Mouse (Mus musculus): Measurements from ENCODE around the gene Myt1l. TPM values are rescaled to one million over a fixed set of nuclear protein-coding genes. Genes with fewer than 3 reads are reported as not detected.
A peak's percentile ranks its signal among the peaks of the same experiment; 100 is the strongest.

The Myt1l gene
- polyA plus RNA-seq, 1 experiment from 2014 or later: 96.6 TPM

GRCm38 (mm10) chr12:29634509-29634908 is 106.3 kb downstream of the Myt1l start:
- Histone ChIP-seq H3K4me3 (ENCODE audit: low read depth, low read length) (no peak overlapping the region), H3K36me3 (ENCODE audit: control insufficient read depth, insufficient read depth, low read length) (no peaks in the 10 kb centered on the region), H3K27me3 (replicated peaks; ENCODE audit: control insufficient read depth, insufficient read depth, low read length) (no peaks in the 10 kb centered on the region), H3K9ac (ENCODE audit: low read length) (no peak overlapping the region), H3K27ac (ENCODE audit: low read depth, low read length) (no peak overlapping the region), H3K4me2 (ENCODE audit: low read length) (no peak overlapping the region), H3K4me1 (ENCODE audit: control insufficient read depth, insufficient read depth, low read length) (peaks cover 8% of the 10 kb centered on the region), H3K9me3 (replicated peaks; ENCODE audit: control insufficient read depth, low read length) (no peaks in the 10 kb centered on the region)
- ATAC-seq (no peak), DNase-seq (ENCODE audit: low spot score) (no peak)
- 80% methylated on average over 2 of the region's 2 CpGs for WGBS

DNA sequence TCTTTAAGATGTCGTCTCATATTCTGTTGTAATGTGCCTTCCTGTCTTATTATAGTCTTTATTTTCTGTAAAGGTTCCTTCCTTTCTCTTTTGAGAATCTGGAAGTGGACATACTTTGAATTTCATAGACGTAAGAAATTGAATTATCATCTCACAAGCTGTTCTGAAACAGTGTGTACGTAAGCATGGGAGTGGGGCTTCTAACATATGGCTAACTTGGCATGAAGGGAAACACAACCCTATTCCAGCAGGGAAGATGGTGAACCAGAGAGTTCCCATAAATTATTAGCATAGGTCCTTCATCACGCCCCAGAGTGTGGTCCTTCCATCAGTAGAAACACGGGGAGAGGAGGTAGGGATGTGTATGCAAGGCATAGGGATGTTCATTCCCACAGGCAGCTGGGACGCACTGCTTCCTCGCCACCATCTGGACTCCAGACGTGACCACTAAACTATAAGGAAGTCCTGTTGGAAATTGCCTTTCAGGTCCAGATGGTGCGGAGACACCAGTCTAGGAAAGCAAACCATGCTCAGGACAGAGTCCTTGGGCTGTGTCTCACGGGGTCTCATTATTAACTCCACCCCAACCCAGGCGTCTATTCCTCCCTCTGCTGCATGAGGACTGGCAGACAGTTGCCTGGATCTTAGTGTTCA is 111.5 kb downstream of the Myt1l start:
- Histone ChIP-seq H3K4me3 (ENCODE audit: low read depth, low read length) (no peak overlapping the region), H3K9ac (ENCODE audit: low read length) (no peak overlapping the region), H3K36me3 (ENCODE audit: control insufficient read depth, insufficient read depth, low read length) (peaks cover 5% of the 10 kb centered on the region; the same call in 1 of the 2 replicates), H3K4me2 (ENCODE audit: low read length) (no peak overlapping the region), H3K9me3 (replicated peaks; ENCODE audit: control insufficient read depth, low read length) (no peaks in the 10 kb centered on the region), H3K4me1 (ENCODE audit: control insufficient read depth, insufficient read depth, low read length) (peaks cover 12% of the 10 kb centered on the region), H3K27me3 (replicated peaks; ENCODE audit: control insufficient read depth, insufficient read depth, low read length) (no peaks in the 10 kb centered on the region), H3K27ac (ENCODE audit: low read depth, low read length) (peak overlapping the region; percentile 76)
- ATAC-seq (peak; percentile 70), DNase-seq (ENCODE audit: low spot score) (peak; percentile 66)
- 64% methylated on average over 11 of the region's 11 CpGs for WGBS

GRCm38 (mm10) chr12:29640201-29640600 is 112.0 kb downstream of the Myt1l start:
- H3K9me3 ChIP-seq (replicated peaks; ENCODE audit: control insufficient read depth, low read length): no peaks in the 10 kb centered on the region
- peaks cover 15% of the 10 kb centered on the region for H3K4me1 ChIP-seq (ENCODE audit: control insufficient read depth, insufficient read depth, low read length)
- peak overlapping the region; percentile 76 for H3K27ac ChIP-seq (ENCODE audit: low read depth, low read length)
- no peak overlapping the region for H3K4me3 ChIP-seq (ENCODE audit: low read depth, low read length)
- WGBS: 34% methylated on average over 1 of the region's 1 CpGs
- peaks cover 5% of the 10 kb centered on the region; the same call in 1 of the 2 replicates for H3K36me3 ChIP-seq (ENCODE audit: control insufficient read depth, insufficient read depth, low read length)
- DNase-seq (ENCODE audit: low spot score) (no peak), ATAC-seq (0 out of 2 replicates have a peak, but pooled peaks have one; percentile 17)
- no peak overlapping the region for H3K4me2 ChIP-seq (ENCODE audit: low read length)
- no peak overlapping the region for H3K9ac ChIP-seq (ENCODE audit: low read length)
- no peaks in the 10 kb centered on the region for H3K27me3 ChIP-seq (replicated peaks; ENCODE audit: control insufficient read depth, insufficient read depth, low read length)

DNA sequence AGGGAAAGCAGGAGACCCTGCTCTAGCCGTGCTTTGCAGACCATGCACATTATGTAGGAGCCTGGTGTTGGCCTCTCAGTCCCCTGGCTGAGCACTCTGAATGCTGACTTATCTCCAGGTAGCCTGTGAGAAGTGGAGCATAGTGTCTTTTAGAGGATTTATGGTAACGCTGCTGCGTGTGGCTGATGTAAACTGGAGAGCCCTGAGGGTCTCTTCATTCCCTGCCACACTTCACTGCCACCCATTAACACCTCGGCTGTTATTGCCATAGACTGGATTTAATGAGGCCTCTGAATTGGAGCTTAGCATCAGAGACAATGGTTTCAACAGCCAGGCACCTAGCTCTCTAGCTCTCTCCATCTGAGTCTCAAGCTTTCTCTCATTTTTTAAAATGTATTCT is 114.7 kb downstream of the Myt1l start:
- ATAC-seq: peak; percentile 64; the same call in 1 of the 2 replicates
- WGBS: 1% methylated on average over 4 of the region's 4 CpGs

DNA sequence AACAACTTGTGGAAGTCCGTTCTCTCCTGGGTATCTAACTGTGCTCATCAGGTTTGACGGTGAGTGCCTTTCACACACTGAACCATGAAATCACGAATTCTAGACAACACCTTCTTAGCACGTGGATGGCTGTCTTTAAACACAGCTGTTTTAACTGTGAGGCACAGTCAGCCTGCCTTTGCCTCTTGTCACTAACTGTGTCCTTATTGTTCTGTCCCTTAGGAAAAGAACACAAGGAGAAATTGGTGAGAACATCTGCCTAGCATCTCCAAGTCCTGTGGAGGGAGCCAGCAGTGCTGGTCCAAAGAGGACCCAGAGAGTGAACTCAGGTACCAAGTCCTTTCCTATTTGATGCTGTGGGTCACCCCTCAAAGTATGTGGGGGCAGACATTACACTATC is 115.9 kb downstream of the Myt1l start:
- no peak for DNase-seq (ENCODE audit: low spot score)
- H3K27me3 ChIP-seq (replicated peaks; ENCODE audit: control insufficient read depth, insufficient read depth, low read length): no peaks in the 10 kb centered on the region
- peaks cover 10% of the 10 kb centered on the region; the same call in 1 of the 2 replicates for H3K36me3 ChIP-seq (ENCODE audit: control insufficient read depth, insufficient read depth, low read length)
- H3K4me3 ChIP-seq (ENCODE audit: low read depth, low read length): no peak overlapping the region
- no peak overlapping the region for H3K9ac ChIP-seq (ENCODE audit: low read length)
- no peaks in the 10 kb centered on the region for H3K9me3 ChIP-seq (replicated peaks; ENCODE audit: control insufficient read depth, low read length)
- ATAC-seq: no peak
- WGBS: 78% methylated on average over 4 of the region's 4 CpGs
- H3K4me2 ChIP-seq (ENCODE audit: low read length): no peak overlapping the region
- no peak overlapping the region for H3K27ac ChIP-seq (ENCODE audit: low read depth, low read length)
- peaks cover 15% of the 10 kb centered on the region for H3K4me1 ChIP-seq (ENCODE audit: control insufficient read depth, insufficient read depth, low read length)

More for the DNA sequence above, 114.7 kb downstream of the Myt1l start:
- peaks cover 10% of the 10 kb centered on the region; the same call in 1 of the 2 replicates for H3K36me3 ChIP-seq (ENCODE audit: control insufficient read depth, insufficient read depth, low read length)
- no peak overlapping the region for H3K4me2 ChIP-seq (ENCODE audit: low read length)
- H3K4me1 ChIP-seq (ENCODE audit: control insufficient read depth, insufficient read depth, low read length): peaks cover 15% of the 10 kb centered on the region
- H3K27me3 ChIP-seq (replicated peaks; ENCODE audit: control insufficient read depth, insufficient read depth, low read length): no peaks in the 10 kb centered on the region
- H3K4me3 ChIP-seq (ENCODE audit: low read depth, low read length): no peak overlapping the region
- no peaks in the 10 kb centered on the region for H3K9me3 ChIP-seq (replicated peaks; ENCODE audit: control insufficient read depth, low read length)
- H3K27ac ChIP-seq (ENCODE audit: low read depth, low read length): peak overlapping the region; percentile 79
- DNase-seq (ENCODE audit: low spot score): peak; percentile 77
- H3K9ac ChIP-seq (ENCODE audit: low read length): no peak overlapping the region; the same call in 1 of the 2 replicates

DNA sequence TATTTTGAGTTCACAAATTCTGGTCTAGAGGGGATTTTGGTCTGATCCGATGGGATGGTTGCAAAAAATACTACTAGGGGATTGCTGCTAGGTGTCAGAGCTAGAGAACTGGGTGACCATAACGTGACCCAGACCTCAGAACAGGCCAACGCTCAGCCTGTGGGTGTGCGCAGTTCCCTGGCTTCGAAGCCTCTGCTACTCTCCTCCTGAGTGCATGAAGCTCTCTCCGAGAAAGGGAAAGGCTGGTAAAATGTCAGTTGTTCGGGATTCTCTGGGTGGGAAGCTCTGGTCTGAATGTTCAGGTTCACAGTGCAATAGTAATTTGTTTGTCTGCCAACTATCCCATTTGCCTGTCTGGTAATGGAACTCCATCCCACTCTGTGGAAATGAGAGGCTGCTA is 116.5 kb downstream of the Myt1l start:
- H3K27me3 ChIP-seq (replicated peaks; ENCODE audit: control insufficient read depth, insufficient read depth, low read length): no peaks in the 10 kb centered on the region
- H3K27ac ChIP-seq (ENCODE audit: low read depth, low read length): no peak overlapping the region
- H3K9me3 ChIP-seq (replicated peaks; ENCODE audit: control insufficient read depth, low read length): no peaks in the 10 kb centered on the region
- H3K9ac ChIP-seq (ENCODE audit: low read length): no peak overlapping the region
- peaks cover 16% of the 10 kb centered on the region for H3K4me1 ChIP-seq (ENCODE audit: control insufficient read depth, insufficient read depth, low read length)
- WGBS: 88% methylated on average over 7 of the region's 7 CpGs
- no peak overlapping the region for H3K4me2 ChIP-seq (ENCODE audit: low read length)
- no peak for ATAC-seq
- no peak for DNase-seq (ENCODE audit: low spot score)
- H3K4me3 ChIP-seq (ENCODE audit: low read depth, low read length): no peak overlapping the region
- peaks cover 10% of the 10 kb centered on the region; the same call in 1 of the 2 replicates for H3K36me3 ChIP-seq (ENCODE audit: control insufficient read depth, insufficient read depth, low read length)

- no peak overlapping the region; the same call in 1 of the 2 replicates for H3K9ac ChIP-seq (ENCODE audit: low read length)
- peak; percentile 39 for DNase-seq (ENCODE audit: low spot score)
- ATAC-seq: peak; percentile 72
- H3K4me2 ChIP-seq (ENCODE audit: low read length): no peak overlapping the region
- no peaks in the 10 kb centered on the region for H3K9me3 ChIP-seq (replicated peaks; ENCODE audit: control insufficient read depth, low read length)
- peak overlapping the region; percentile 76 for H3K27ac ChIP-seq (ENCODE audit: low read depth, low read length)
- WGBS: 67% methylated on average over 10 of the region's 10 CpGs
- H3K4me3 ChIP-seq (ENCODE audit: low read depth, low read length): no peak overlapping the region
- H3K36me3 ChIP-seq (ENCODE audit: control insufficient read depth, insufficient read depth, low read length): peaks cover 5% of the 10 kb centered on the region; the same call in 1 of the 2 replicates
- peaks cover 16% of the 10 kb centered on the region for H3K4me1 ChIP-seq (ENCODE audit: control insufficient read depth, insufficient read depth, low read length)
- no peaks in the 10 kb centered on the region for H3K27me3 ChIP-seq (replicated peaks; ENCODE audit: control insufficient read depth, insufficient read depth, low read length)
Measured at GRCm38 (mm10) chr12:29649510-29650152, 121.4 kb downstream of the Myt1l start.

DNA sequence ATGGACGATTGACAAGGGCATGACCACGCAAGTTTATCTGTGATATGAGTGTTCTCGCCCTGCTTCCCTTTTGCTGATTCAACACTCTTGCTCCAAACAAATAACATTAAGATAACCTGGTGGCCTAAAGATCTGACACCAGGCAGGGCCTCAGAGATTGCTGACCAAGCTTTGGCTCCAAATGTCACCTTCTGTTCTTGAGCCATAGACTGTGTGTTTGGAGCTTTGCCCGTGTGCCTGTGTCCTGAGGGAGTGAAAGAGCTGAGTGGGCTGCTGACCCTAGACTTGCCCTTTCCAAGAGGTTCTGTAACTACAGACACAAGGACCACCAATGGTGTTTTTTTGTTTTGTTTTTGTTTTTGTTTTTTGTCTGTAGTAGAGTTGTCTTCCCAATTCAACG is 124.3 kb downstream of the Myt1l start:
- Histone ChIP-seq H3K27ac (ENCODE audit: low read depth, low read length) (no peak overlapping the region), H3K9me3 (replicated peaks; ENCODE audit: control insufficient read depth, low read length) (no peaks in the 10 kb centered on the region), H3K27me3 (replicated peaks; ENCODE audit: control insufficient read depth, insufficient read depth, low read length) (no peaks in the 10 kb centered on the region), H3K36me3 (ENCODE audit: control insufficient read depth, insufficient read depth, low read length) (no peaks in the 10 kb centered on the region), H3K4me2 (ENCODE audit: low read length) (no peak overlapping the region), H3K4me1 (ENCODE audit: control insufficient read depth, insufficient read depth, low read length) (peaks cover 37% of the 10 kb centered on the region), H3K4me3 (ENCODE audit: low read depth, low read length) (no peak overlapping the region), H3K9ac (ENCODE audit: low read length) (no peak overlapping the region)
- ATAC-seq (no peak), DNase-seq (ENCODE audit: low spot score) (no peak)
- WGBS: 92% methylated on average over 5 of the region's 5 CpGs

DNA sequence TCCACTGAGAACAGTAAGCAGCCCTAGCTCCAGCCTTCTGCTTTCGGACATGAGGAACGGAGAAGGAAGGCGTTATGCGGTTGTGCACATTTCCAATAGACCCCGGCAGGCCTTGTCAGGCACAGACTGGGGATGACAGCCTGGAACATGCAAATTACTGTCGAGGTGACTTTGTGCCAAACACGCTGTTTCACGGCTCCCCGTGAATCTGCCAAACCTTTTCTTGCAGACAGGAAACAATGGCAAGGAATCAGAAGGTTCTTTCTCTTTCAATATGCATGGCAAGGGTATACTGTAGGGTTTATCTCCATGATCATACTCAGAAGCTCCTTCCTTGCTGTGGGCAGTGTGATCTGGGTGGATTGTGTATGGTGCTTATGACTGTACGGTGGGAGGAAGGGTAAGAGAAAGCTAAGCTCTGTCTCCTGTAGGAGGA is 127.0 kb downstream of the Myt1l start:
- H3K9me3 ChIP-seq (replicated peaks; ENCODE audit: control insufficient read depth, low read length): no peaks in the 10 kb centered on the region
- no peak overlapping the region for H3K4me2 ChIP-seq (ENCODE audit: low read length)
- peaks cover 34% of the 10 kb centered on the region for H3K4me1 ChIP-seq (ENCODE audit: control insufficient read depth, insufficient read depth, low read length)
- DNase-seq (ENCODE audit: low spot score) (peak; percentile 77), ATAC-seq (peak; percentile 79; the same call in 1 of the 2 replicates)
- no peaks in the 10 kb centered on the region for H3K36me3 ChIP-seq (ENCODE audit: control insufficient read depth, insufficient read depth, low read length)
- H3K9ac ChIP-seq (ENCODE audit: low read length): peak overlapping the region; percentile 46
- WGBS: 56% methylated on average over 10 of the region's 10 CpGs
- H3K4me3 ChIP-seq (ENCODE audit: low read depth, low read length): no peak overlapping the region
- peak overlapping the region; percentile 90 for H3K27ac ChIP-seq (ENCODE audit: low read depth, low read length)
- no peaks in the 10 kb centered on the region for H3K27me3 ChIP-seq (replicated peaks; ENCODE audit: control insufficient read depth, insufficient read depth, low read length)

All from forebrain, embryonic 14.5 days (tissue).